Mouse (Mus musculus): Measurements from ENCODE around the gene Gm34653.
"Not testable (repeated sequence)": the region's sequence is repeated elsewhere in the genome, so short reads cannot be mapped to it uniquely, and the experiment has no call there.

Gm34653 gene

DNA sequence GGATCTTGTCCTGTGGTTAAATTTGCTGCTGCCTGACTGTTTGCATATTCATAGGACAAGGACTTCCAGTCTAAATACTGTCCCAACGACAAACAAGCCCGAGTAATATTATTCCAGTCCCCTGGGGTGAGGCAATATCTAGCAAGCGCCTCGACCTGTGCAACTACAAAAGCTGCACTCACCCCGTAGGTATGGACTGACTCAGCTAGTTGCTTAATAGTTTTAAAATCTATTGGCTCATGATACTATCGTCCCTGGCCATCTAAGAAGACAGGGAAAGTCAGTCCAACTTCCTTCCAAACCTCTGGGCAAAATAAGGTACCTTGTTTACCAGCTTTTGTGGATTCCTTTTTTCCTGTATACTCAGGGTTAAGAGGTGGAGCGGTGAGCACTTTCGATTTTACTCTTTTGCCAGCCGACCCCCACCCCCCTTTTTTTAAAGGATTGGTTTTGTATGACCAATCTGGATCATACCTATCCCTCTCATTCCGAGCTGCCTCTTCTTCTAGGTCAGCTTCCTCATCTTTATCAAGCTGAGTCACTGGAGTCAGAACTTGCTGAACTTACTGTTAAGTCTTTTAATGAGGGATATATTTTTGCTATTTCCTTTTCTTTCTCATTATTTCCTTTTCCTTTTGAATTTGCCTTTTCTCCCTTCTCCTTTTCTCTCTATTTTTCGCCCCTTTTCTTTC, at the start of gene Gm34653:
Gene Gm34653 (plus strand): TSS at position 242 of the 692 bp plus-strand sequence.
- not testable (repeated sequence) for DNase-seq (ENCODE audit: low spot score)

- DNase-seq (ENCODE audit: low spot score): no peak
Observed at GRCm38 (mm10) chr2:34783064-34784020, 49.5 kb upstream of the Gm34653 start.

DNA sequence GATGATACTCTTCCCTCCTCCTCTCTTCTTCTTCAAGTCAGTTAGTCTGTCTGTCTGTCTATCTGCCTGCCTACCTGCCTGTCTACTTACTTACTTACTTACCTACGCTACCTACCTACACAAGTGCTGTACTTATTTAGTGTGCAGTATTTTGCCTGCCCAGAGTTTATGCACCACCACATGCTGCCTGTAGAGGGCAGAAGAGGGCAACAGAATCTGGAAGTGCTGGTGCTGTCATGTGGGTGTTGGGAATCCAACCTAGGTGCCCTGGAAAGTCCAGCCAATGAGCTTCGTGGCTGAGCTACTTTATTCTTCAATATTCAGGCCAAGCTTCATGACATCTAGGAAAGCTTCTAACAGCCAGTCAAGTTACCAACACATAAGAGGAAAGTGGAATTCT, 48.7 kb upstream of the Gm34653 start:
- DNase-seq (ENCODE audit: low spot score): no peak

DNA sequence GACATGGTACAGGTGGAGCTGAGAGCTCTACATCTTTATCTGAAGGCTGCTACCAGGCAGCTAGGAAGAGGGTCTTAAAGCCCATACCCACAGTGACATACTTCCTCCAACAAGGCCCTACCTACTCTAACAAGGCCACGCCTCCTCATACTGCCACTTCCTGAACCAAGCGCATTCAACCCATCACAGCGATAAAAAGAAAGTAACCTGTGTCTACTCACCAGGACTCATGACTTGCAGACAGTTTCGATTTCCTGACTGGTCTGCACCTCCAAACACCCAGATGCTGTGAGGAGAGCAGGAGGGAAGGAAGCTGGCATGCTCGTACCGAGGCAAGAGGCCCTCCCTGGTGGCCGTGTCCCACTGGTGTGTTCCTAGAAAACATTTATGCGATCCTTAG, 42.5 kb upstream of the Gm34653 start:
- no peak for DNase-seq (ENCODE audit: low spot score)

DNA sequence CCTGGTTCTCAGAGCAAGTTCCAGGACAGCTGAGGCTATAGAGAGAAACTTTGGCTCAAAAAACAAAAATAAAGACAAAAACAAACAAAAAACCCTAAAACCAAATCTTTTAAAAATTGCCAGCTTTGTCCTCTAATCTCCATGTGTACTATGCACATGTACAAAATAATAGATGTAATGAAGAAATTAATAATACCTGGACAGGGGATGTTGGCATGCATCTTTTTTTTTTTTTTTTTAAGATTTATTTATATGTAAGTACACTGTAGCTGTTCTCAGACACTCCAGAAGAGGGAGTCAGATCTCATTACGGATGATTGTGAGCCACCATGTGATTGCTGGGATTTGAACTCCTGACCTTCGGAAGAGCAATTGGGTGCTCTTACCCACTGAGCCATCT, 40.3 kb upstream of the Gm34653 start:
- DNase-seq (ENCODE audit: low spot score): not testable (repeated sequence)

- no peak for DNase-seq (ENCODE audit: low spot score)
Observed at GRCm38 (mm10) chr2:34794511-34794910, 38.3 kb upstream of the Gm34653 start.

DNA sequence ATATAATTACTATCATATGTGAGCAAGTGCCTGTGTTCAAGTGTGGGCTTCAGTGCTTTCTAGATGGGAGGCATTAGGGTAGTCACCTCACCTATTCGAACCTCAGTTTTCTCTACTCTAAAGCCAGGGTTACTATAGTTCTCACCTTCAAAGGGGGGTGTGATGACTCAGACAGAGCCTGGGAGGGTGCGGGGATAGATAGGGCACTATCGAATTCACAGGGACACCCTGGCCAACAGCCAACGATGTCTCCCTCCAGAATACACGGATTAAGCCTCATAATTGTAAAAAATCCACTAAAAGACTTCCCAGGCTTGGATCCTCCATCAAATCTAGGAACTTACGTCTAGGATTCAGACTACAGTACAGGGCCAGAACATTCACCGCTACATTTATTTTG, 37.4 kb upstream of the Gm34653 start:
- DNase-seq (ENCODE audit: low spot score): no peak

GRCm38 (mm10) chr2:34799357-34800256, 33.2 kb upstream of the Gm34653 start, which contains the start of gene Rabepk:
Gene Rabepk, minus strand, starts transcription at chr2:34799912.
- DNase-seq (ENCODE audit: low spot score): peak; percentile 87

DNA sequence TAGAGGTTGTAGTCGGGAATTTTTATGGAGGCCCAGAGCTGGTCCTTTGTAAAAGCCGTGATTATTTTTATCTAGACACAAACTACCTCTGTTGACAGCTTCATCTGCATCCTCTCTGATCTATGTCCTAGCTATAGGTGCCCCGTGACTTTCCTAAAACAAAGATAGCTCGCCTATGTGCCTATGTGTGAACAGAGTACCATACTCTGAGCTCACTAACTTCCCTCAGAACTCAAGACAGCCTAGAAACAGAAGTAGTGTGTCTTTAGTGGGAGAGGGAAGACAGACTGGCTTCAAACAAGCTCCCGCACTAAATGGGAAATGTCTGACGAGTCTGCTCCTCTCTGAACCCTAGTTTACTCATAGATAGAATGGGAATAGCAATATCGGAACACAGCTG, 32.4 kb upstream of the Gm34653 start:
- DNase-seq (ENCODE audit: low spot score): no peak

- peak; percentile 94 for DNase-seq (ENCODE audit: low spot score)
Observed at GRCm38 (mm10) chr2:34801516-34802482, 31.0 kb upstream of the Gm34653 start.

- peak; percentile 31 for DNase-seq (ENCODE audit: low spot score)
Observed at GRCm38 (mm10) chr2:34802565-34803245, 30.1 kb upstream of the Gm34653 start.

DNA sequence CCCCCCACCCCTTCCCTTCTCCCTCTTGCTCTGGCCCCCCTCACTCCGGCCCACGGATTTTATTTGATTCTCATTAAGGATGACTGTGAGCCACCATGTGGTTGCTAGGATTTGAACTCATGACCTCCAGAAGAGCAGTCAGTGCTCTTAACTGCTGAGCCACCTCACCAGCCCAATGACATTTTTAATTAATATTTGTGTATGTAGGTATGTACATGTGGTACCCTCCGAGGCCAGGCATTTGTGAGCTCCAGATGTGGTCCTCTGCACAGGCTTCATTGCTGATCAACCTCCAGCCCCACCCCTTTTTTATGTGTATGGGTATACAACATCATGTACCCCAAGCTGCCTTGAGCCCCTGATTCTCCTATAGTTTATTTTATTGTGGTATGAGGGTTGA, 29.1 kb upstream of the Gm34653 start:
- no peak for DNase-seq (ENCODE audit: low spot score)

GRCm38 (mm10) chr2:34804172-34804571, 28.6 kb upstream of the Gm34653 start:
- DNase-seq (ENCODE audit: low spot score): no peak

GRCm38 (mm10) chr2:34804815-34805214, 28.0 kb upstream of the Gm34653 start:
- no peak for DNase-seq (ENCODE audit: low spot score)

- DNase-seq (ENCODE audit: low spot score): no peak
Observed at GRCm38 (mm10) chr2:34805364-34805950, 27.4 kb upstream of the Gm34653 start.

GRCm38 (mm10) chr2:34808057-34808456, 24.8 kb upstream of the Gm34653 start:
- no peak for DNase-seq (ENCODE audit: low spot score)

GRCm38 (mm10) chr2:34809568-34809967, 23.2 kb upstream of the Gm34653 start:
- DNase-seq (ENCODE audit: low spot score): no peak

DNA sequence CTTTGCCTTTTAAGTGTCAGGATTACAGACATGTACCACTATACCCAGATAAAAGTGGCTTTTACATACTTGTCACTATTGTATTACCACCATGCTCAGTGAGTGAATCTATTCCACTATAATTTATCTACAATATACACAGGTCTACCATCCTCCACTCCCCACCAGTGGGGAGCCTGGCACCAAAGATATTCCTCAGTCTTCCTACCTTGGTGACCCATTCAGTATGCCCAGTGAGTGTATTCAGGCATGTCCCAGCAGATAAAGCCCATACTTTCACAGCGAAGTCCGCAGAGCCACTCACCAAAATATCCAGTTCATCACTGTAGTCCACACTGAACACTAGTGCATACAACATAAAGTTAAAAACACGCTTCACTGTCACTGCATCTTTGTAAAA, 22.0 kb upstream of the Gm34653 start:
- DNase-seq (ENCODE audit: low spot score): no peak

DNA sequence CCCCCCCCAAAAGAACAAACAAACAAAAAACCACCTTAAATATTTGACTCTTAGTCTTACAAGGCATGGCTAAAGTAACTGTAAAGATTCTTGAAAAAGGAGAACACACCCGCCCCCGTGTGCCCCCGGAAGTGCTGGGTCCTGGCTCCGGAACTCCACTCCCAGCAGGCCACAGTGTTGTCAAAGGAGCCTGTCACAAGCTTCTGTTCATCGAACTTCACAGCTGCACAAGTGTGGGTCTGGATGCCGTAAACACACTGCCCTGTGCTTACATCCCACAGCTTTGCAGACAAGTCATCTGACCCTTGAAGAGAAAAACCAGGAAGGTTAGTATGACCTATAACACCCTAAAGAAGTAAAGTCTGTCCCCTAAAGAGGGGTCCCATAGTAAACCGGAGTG, 20.1 kb upstream of the Gm34653 start:
- no peak for DNase-seq (ENCODE audit: low spot score)

DNA sequence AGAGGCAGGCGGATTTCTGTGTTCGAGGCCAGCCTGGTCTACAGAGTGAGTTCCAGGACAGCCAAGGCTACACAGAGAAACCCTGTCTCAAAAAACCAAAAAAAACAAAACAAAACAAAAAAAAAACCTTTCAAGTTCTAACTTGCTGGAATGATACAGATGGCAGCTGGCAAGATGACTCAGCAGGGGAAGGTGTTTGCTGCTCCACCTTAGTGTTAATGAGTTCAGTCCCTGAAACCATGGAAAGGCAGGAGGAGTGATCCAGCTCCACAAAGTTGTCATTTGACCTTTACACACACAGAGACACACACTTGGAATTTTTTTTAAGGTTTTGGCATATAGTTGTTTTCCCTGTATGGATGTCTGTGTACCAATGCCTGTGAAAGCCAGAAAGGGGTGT, 16.9 kb upstream of the Gm34653 start:
- not testable (repeated sequence) for DNase-seq (ENCODE audit: low spot score)

Measured in ovary, postnatal 36 days (tissue).